Mouse (Mus musculus): ENCODE data around the gene Cnr2.

The Cnr2 gene

GRCm38 (mm10) chr4:135909326-135910066, 14.3 kb downstream of the Cnr2 start:
- no peak for DNase-seq (ENCODE audit: low spot score)

GRCm38 (mm10) chr4:135911531-135911930, 16.3 kb downstream of the Cnr2 start:
- DNase-seq (ENCODE audit: low spot score), result peak; percentile 54

GRCm38 (mm10) chr4:135912164-135912563, 17.0 kb downstream of the Cnr2 start:
- no peak for DNase-seq (ENCODE audit: low spot score)

- no peak for DNase-seq (ENCODE audit: low spot score)
Measured at GRCm38 (mm10) chr4:135912835-135913234, 17.6 kb downstream of the Cnr2 start.

GRCm38 (mm10) chr4:135913433-135913832, 18.2 kb downstream of the Cnr2 start:
- DNase-seq (ENCODE audit: low spot score), result no peak

GRCm38 (mm10) chr4:135918635-135919279, 23.6 kb downstream of the Cnr2 start:
- peak; percentile 64 for DNase-seq (ENCODE audit: low spot score)

- no peak for DNase-seq (ENCODE audit: low spot score)
Measured at GRCm38 (mm10) chr4:135919280-135919639, 24.1 kb downstream of the Cnr2 start.

GRCm38 (mm10) chr4:135920304-135921241, 25.4 kb downstream of the Cnr2 start, which contains the start of gene Fuca1:
Gene Fuca1, plus strand, starts transcription at chr4:135920735.
- DNase-seq (ENCODE audit: low spot score), result peak; percentile 97

- no peak for DNase-seq (ENCODE audit: low spot score)
Measured at GRCm38 (mm10) chr4:135921257-135922120, 26.3 kb downstream of the Cnr2 start.

- DNase-seq (ENCODE audit: low spot score), result no peak
Measured at GRCm38 (mm10) chr4:135922190-135922589, 27.0 kb downstream of the Cnr2 start.

GRCm38 (mm10) chr4:135924418-135924817, 29.2 kb downstream of the Cnr2 start:
- no peak for DNase-seq (ENCODE audit: low spot score)

GRCm38 (mm10) chr4:135925341-135925740, 30.1 kb downstream of the Cnr2 start:
- no peak for DNase-seq (ENCODE audit: low spot score)

GRCm38 (mm10) chr4:135926195-135926808, 31.1 kb downstream of the Cnr2 start:
- no peak for DNase-seq (ENCODE audit: low spot score)

- no peak for DNase-seq (ENCODE audit: low spot score)
Measured at GRCm38 (mm10) chr4:135926861-135927260, 31.7 kb downstream of the Cnr2 start.

GRCm38 (mm10) chr4:135928376-135928775, 33.2 kb downstream of the Cnr2 start:
- no peak for DNase-seq (ENCODE audit: low spot score)

GRCm38 (mm10) chr4:135929405-135929804, 34.2 kb downstream of the Cnr2 start:
- no peak for DNase-seq (ENCODE audit: low spot score)

GRCm38 (mm10) chr4:135929828-135930227, 34.6 kb downstream of the Cnr2 start:
- no peak for DNase-seq (ENCODE audit: low spot score)

GRCm38 (mm10) chr4:135930239-135930638, 35.0 kb downstream of the Cnr2 start:
- DNase-seq (ENCODE audit: low spot score), result no peak

- DNase-seq (ENCODE audit: low spot score), result peak; percentile 21
Measured at GRCm38 (mm10) chr4:135931832-135932231, 36.6 kb downstream of the Cnr2 start.

- DNase-seq (ENCODE audit: low spot score), result no peak
Measured at GRCm38 (mm10) chr4:135934708-135935500, 39.7 kb downstream of the Cnr2 start.

Measured in lung, postnatal 25 days (tissue).